Mouse (Mus musculus) testis, adult 2 months (tissue): ENCODE data around the gene Slc26a10.

ENCODE experiments used
- CTCF ChIP-seq: fragments of 200-500 bp; IDR thresholded peaks from 2 replicates; pipeline ENCODE4 v1.5.1; 2012; ENCODE audit warnings: low read depth, mild to moderate bottlenecking, inconsistent platforms, low read length, moderate library complexity; ENCODE audit not compliant: control insufficient read depth, insufficient read depth, insufficient replicate concordance
- POLR2A ChIP-seq: fragments of 200-500 bp; IDR thresholded peaks from 2 replicates; pipeline ENCODE4 v1.6.1; 2012; ENCODE audit warnings: low read depth, mild to moderate bottlenecking, inconsistent platforms, low read length, moderate library complexity; ENCODE audit not compliant: control insufficient read depth

- TF ChIP-seq CTCF (no peak), POLR2A (no peak)
These were observed 52.6 kb downstream of the Slc26a10 start for GRCm38 (mm10) chr10:127127711-127128279.
